13 mouse cellular contexts compared by ENCODE assay signal in the genomic region with DNA sequence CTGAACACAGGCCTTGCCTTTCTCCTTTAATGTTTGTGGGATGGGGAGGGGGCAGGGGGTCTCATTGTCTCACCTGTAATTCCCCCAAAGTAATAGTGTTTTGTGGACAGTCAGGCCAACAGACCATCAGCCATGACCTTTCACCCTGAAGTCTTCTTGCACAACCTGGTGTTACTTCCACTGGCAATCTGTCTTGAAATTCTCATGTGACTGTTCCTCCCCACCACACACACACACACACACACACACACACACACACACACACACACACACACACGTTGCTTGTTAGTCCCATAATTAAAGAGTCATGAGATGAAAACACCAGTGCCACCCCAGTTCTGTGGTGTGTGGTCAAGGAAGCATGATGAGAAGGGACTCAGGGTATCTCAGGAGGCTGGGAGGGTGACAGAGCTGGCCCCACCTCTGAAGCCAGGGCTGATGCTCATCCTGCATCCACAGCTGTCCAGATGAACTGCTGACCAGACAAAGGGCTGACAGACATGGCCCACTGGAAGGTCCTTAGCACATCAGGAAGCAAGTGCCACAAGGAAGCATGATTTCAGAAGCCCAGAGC. TPM values are rescaled to one million over a fixed set of nuclear protein-coding genes. Genes with fewer than 3 reads are reported as not detected.
DNase-seq lines count a peak whose midpoint lies in the region; ATAC-seq lines count a peak whose summit lies in the region.
"Had no signal": no experiment of that assay in that cellular context is flagged by ENCODE, and none has a peak within 500 bp of the region (broad histone marks: within the 10 kb centered on the region; RNA-seq: fewer than 3 reads in every experiment).

No protein-coding gene starts in this region.

- WGBS in liver, embryonic 13.5 days (ENCODE audit: insufficient replicate concordance): 23% methylated on average over 1 of the region's 1 CpGs

- no peak for ATAC-seq in liver, embryonic 13.5 days (ENCODE audit: low read depth)
- ATAC-seq in neutrophil, adult 5-6 weeks (ENCODE audit: extremely low read depth, insufficient number of reproducible peaks, low FRiP score, poor library complexity, severe bottlenecking): 0 out of 2 replicates have a peak, but pooled peaks have one; percentile 4
- ATAC-seq: Patski had no signal

- no peak overlapping the region for H3K4me3 ChIP-seq in liver, embryonic 13.5 days (replicated peaks)
- H3K4me3 ChIP-seq: limb, embryonic 15.5 days had no signal

- H3K9ac ChIP-seq in liver, embryonic 13.5 days: no peak overlapping the region
- H3K9ac ChIP-seq: limb, embryonic 15.5 days had no signal

- H3K27ac ChIP-seq in liver, embryonic 13.5 days: peak overlapping the region; percentile 79

- no peak overlapping the region for H3K4me2 ChIP-seq in liver, embryonic 13.5 days
- H3K4me2 ChIP-seq: limb, embryonic 15.5 days had no signal

- no peaks in the 10 kb centered on the region; the same call in 1 of the 2 replicates for H3K27me3 ChIP-seq in liver, embryonic 13.5 days
- H3K27me3 ChIP-seq: limb, embryonic 15.5 days; Patski had no signal

- no peaks in the 10 kb centered on the region for H3K9me3 ChIP-seq in liver, embryonic 13.5 days (replicated peaks)
- H3K9me3 ChIP-seq: limb, embryonic 15.5 days had no signal

- peaks cover 46% of the 10 kb centered on the region for H3K4me1 ChIP-seq in liver, embryonic 13.5 days (replicated peaks)

- H3K36me3 ChIP-seq in liver, embryonic 13.5 days: no peaks in the 10 kb centered on the region
- H3K36me3 ChIP-seq: limb, embryonic 15.5 days had no signal

- peak; percentile 46 for DNase-seq in adrenal gland, postnatal 14 days
- DNase-seq in adrenal gland, postnatal 25 days: no peak
- peak; percentile 38 for DNase-seq in lung, postnatal 36 days
- no peak for DNase-seq in lung, adult 18-20 months
- DNase-seq in liver, embryonic 13.5 days: no peak
- no peak for DNase-seq in c-Kit-positive CD71-positive TER-119-positive erythroid progenitor cells, embryonic 14.5 days (ENCODE audit: low spot score)
- no peak for DNase-seq in left cerebral cortex, adult 11 months (ENCODE audit: low spot score)
- DNase-seq: cerebellum, postnatal 25 days; layer of hippocampus, postnatal 36 days; midbrain, embryonic 14.5 days had no signal

RNA-seq across cellular contexts. Expression of a gene that starts 18.4 kb away (rescaled TPM):
- total RNA-seq in adrenal gland, postnatal 14 days (2021): 193 and 243 TPM in 2 replicates
- 162 and 192 TPM in 2 replicates for total RNA-seq in adrenal gland, postnatal 25 days (2021)
- 13.6 and 15.6 TPM in 2 replicates for polyA plus RNA-seq in liver, embryonic 13.5 days (2015; fragmentation: Nextera tagmentation; extraction: Ambion mirVana)
- total RNA-seq in neutrophil, adult 5-6 weeks (2017): 341 and 410 TPM in 2 replicates

Comparison
In these comparisons a context has a peak if more than half of its experiments do, and no peak if none do; other contexts are left out.
1. DNase-seq: peak in adrenal gland, postnatal 14 days (single experiment) and lung, postnatal 36 days (single experiment); none in adrenal gland, postnatal 25 days (single experiment), lung, adult 18-20 months (0 of 2), liver, embryonic 13.5 days (single experiment), c-Kit-positive CD71-positive TER-119-positive erythroid progenitor cells, embryonic 14.5 days (single experiment) and left cerebral cortex, adult 11 months (single experiment).